Mouse (Mus musculus): ENCODE data around the gene Masp2.

Masp2 gene

DNA sequence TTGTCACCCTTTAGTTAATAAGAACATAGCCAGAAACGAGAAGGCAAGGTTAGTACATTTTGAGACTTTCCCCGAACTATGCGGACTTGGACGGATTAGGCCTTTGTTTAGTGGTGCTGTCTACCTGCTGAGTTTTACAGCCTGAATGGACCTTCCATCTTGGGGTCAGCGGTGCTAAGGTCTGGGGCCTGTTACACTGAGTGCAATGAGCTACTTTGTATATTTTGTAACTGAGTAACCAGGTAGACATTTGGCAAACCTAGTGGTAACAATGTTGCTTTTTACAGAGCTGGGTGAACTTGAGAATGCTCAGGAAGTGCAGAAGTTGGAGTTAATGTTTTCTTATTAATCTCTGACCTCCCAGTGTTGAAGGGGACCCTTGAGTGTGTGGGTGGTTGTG, 38.8 kb downstream of the Masp2 start:
- no peak for DNase-seq

DNA sequence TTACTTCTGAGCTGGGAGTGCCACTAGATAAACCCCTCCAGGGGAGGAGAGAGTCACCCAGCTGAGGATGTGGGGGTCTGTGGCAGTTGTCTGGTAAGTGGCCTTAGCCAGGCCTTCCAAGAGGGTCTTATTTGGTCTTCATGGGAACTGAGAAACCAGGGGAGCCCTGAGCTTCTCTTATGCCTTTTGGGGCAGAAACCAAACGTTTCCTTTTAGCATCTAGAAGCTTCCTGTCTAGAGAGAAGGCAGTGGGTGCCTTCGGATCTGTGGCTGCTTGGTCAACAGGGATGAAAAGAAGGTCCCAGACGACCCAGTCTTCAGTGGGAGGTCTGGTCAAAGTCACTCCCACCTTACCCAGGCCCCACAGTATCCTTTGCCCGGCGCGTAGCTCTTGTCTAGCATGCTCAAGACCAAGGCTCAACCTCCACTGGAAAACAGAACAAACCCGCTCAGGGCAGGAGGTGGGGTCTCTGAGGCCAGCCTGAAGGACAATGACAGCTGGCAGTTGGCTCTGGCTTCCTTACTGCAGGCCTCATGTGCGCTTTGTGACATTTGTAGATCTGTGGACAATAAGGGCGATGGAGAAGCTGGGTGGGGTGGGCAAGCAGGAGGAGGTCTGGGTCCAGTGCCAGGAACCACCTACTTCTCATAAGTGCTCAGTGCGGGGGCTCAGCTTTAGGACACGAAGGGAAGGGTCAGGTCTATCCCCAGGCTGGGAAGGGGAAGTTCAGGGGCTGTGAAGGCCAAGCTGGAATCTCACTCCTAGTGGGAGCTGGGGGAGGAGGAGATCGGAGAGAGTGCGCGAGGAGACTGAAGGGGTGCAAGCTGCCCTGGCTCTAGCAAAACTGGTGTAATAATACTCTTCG, 41.2 kb downstream of the Masp2 start, which contains the start of gene Gm572:
Gm572 (plus strand) TSS at position 27 of the 866 bp plus-strand sequence.
- no peak for DNase-seq

DNA sequence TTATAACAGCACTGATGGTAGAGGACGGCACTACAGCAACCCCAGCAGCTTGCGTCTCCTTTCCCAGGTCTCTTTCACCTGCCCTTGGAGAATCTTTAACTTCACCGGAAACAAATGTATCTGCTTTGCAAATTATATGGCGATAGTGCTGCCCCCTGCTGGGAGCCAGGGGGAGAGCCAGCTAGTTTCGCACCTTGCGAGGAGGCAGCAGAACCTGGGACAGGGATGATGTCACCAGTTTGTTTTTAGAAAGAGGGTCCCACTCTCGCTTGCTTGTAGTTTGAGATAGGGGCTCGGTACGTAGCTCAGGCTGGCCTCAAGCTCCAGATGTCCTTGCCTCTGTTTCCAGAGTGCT, 41.8 kb downstream of the Masp2 start:
- DNase-seq, result peak; percentile 75

DNA sequence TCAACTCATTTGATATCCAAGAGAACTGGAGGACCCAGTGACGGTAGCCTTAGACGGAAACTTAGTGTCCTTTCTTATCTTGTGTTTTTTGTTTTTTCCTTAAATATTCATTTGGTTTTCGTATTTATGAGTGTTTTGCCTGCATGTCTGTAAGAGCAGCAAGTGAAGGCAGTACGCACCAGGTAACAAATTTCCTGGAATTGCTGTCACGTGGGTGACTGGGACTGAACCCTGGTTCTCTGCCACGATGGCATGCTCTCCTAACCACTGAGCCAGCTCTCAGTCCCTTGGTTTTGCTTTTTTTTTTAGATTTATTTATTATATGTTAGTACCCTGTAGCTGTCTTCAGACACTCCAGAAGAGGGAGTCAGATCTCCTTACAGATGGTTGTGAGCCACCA, 42.6 kb downstream of the Masp2 start:
- no peak for DNase-seq

DNA sequence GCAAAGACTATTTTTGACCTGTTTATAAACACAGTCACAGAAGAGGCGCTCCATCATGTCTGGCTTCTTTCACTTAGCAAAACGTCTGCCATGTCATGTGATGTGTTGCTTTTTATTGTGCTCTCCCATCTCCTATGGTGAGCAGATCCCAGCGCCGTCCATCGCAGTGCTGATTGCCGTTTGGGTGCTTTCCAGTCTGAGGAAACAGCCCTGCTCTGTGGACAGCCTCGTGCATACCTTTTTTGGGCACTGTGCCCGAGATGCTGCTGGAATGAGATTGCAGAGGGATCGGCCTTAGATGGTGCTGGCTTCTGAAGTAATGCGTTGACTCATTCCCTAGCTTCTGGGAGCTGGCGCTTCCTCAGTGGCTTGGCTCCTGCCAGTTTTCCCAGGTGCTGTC, 44.3 kb downstream of the Masp2 start:
- DNase-seq, result no peak

DNA sequence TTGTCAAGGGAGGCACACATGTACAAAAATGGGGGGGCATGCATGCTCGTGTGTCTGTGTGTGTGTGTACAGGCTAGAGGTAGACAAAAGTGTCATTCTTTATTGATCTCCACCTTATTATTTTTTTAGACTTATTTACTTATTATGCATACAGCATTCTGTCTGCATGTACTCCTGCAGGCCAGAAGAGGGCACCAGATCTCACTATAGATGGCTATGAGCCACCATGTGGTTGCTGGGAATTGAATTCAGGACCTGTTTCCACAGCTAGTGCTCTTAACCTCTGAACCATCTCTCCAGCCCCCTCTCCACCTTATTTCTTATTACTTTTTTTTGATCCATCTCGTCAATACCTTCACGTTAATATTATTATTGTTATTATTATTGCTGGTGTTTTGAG, 47.0 kb downstream of the Masp2 start:
- no peak for DNase-seq

DNA sequence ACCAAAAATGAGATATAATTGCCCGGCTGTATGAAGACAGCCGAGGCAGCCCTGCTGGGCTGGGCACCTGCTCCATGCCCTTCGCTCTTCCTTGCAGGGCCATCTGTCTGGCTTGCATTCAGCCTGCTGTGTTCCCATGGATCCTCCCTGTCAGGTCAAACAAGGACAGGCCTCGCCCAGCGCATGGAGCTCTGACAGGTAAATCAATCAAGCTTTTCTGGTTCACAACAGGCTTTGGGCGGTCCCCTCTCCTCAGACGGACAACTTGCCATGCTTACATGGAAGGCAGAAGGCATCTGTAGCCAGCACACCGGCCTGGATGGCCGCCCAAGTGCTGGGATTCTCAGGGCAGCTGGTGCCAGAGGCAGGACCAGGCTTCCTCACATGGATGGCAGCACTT, 48.7 kb downstream of the Masp2 start:
- no peak for DNase-seq

DNA sequence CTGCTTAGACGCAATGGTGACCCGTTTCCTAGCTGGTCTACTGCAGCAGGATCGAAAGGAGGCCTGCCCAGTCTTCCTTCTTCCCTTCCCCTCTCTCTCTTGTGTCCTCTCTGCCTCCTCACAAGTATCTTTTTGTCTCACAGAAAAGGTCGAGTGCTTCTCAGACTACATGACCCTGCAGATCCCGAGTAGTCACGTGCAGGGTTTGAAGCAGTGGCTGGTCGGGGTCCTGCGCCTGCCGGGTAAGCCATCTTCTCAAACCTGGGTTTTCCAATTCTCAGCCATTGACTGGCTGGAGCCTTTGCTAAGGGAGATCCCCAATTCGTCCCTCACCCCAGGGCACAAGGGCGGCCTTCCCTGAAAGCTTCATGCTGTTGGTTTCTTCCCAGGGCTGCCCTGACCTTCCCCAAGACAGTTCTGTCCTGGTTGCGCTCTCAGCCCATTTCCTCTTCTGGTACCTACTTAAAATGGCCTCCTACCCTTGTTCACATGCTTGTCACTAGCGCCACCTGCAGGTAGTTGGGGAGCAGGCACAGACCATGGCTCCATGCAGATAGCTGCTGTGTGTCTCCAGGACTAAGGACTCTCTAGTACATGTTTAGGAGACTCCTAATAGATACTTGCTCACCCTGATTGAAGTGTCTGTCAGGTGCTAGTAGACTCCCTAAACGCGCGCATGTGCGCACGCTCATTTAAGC, 52.5 kb downstream of the Masp2 start:
- peak; percentile 55 for DNase-seq

DNA sequence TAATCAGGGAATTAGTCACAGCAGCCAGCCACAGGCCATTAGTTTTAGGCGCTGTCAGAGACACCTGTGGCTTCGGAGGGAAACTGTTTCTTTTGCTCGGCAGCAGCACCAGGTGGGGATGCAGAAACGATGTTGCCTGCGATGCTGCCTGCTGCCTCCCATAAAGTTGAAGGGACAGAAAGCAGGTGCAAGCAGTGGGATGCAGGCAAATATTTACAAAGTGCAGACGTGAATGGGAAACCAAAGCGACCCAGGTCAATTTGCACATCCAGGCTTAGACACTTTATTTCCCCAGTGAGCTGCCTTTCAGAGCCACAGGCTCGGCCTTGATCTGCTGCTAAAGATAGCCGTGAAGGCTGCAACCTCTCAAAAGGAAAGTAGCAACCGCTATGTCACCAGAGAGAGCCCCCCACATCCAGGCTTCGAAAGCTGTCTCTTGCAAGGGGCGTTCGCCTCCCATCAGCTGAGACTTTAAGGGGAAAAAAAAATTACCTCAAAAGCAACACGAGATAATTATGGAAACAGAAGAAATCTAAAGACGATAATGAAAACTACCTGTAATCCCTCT, 54.4 kb downstream of the Masp2 start:
- no peak for DNase-seq

DNA sequence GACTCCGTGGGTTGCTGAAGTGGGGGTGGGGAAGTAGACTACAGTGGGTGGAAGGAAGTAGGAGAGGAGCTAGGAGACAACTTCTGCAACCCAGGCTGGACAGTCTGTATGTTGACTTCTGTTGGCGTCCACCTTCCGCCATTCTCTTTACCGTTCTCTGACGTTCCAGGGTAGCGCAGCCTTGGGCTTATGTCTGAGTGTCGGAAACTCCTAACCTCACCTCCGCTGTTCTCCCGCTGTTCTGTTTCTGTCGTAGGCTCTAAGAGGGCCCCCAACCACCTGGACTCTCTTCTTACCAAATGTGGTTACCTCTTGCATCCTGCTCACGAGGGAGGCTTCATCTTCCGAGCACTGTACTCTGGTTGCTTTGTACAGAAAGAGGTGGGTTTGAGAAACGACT, 55.4 kb downstream of the Masp2 start:
- DNase-seq, result no peak

DNA sequence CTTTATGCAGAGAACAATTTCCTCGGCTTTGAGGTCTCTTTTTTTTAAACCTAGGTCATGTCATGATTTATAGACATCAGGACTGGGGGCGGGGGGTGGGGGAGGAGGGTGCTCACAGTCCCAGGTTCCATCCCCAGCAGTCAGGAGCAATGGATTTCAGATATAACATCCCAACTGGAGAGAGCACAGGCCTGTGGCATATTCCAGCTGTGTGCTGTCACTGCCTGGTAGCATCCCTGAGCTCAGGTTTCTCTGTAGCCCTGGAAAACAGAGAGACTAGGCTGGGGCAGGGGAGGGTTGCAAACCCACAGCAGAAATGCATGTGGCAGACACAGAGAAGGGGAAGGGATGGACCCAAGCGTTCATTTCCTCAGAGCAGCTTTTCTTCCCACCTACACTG, 57.8 kb downstream of the Masp2 start:
- DNase-seq, result no peak

DNA sequence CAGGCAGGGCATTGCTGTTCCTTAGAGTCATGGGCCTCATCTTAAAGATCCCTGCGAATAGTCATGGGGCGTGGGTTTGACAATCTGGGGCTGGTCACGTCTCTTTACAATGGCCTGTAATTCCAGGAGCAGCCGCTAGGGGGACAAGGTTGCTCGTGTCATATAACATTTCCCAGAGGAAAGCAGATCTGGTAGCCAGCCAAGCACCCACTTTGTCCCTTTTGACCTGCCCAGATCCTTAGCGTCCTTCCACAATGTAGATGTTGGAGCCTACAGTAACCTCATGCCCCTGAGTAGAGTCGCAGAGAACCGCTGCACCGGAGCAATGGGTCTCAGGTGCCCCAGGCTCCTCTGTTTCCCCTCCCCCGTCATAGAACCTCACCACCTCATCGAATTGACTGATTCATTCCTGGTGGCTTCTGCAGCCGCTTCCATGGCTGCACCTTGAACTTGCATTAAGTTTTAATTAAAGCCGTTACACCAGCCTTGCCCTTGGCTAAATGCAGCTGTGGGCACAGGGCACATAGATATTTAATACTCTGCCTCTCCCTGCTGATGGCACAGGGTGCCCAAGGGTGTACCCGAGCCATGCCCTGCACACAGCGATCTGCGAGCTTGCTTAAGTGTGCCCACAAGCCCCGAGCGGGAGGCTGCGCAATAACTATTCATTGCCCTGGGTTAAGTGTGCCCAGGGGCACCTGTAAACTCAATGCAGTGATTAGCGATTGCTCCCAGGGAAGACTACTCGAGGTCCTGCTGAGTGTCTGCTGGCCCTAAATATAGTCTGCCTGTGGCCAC, 60.0 kb downstream of the Masp2 start:
- DNase-seq, result peak; percentile 88

DNA sequence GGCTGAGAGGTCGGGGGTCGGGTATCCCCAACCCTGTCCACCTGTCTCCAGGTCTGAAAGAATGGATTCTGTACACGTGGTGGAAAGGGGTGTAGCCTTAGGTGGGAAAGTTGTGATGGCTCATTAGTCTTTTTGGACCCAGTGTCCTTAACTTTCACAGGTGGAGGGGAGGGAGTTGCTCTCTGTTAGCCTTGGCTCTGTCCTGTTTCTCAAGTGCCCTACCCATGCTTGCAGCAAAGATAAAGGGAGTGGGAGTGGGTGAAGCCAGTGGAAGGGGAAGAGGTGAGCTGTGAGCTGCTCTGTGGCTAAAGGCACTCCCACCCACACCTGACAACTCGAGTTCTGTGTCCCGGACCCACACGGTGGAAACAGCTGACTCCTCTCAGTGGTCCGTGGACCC, 61.0 kb downstream of the Masp2 start:
- DNase-seq, result no peak

DNA sequence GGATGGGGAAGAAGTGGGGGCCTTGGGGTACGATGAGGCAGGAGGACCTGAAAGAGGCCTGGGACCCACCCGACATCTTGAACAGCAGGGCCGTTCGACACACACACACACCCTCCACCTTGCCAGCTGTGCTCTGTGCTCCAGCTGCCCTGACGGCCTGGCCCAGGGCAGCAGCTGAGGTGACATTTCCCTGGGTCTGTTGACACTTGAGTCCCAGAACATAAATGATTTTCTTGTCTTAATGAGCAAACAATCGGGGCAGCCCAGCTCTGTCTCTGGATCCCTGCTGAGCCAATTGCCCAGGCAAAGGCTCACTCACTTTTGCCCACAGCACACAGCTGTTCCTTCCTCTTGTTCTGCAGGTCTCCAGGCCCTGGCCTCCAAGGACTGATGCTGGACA, 61.7 kb downstream of the Masp2 start:
- DNase-seq, result peak; percentile 31

Data from retina, postnatal 1 day (tissue).